Mouse (Mus musculus) megakaryocyte, embryonic 14.5 days (primary cell): ENCODE results near the gene Eif3k. TPM values are rescaled to one million over a fixed set of nuclear protein-coding genes. Genes with fewer than 3 reads are reported as not detected.
A peak's percentile ranks its signal among the peaks of the same experiment; 100 is the strongest.

Experiments
- H3K27me3 ChIP-seq: replicated peaks from 2 replicates; pipeline ENCODE3; 2012; ENCODE audit warnings: inconsistent platforms
- H3K36me3 ChIP-seq: replicated peaks from 2 replicates; pipeline ENCODE3; 2012; ENCODE audit warnings: low read length, inconsistent platforms, mixed read lengths
- H3K4me1 ChIP-seq: 2 replicates; pipeline ENCODE4 v1.6.1; 2012; ENCODE audit warnings: inconsistent platforms
- H3K4me3 ChIP-seq: replicated peaks from 2 replicates; pipeline ENCODE3; 2012; ENCODE audit warnings: moderate library complexity, mild to moderate bottlenecking, inconsistent platforms
- H3K9me3 ChIP-seq: 2 replicates; pipeline ENCODE4 v1.6.1; 2012; ENCODE audit warnings: inconsistent platforms
- FLI1 ChIP-seq: IDR thresholded peaks from 2 replicates; pipeline ENCODE4 v1.6.1; 2012; ENCODE audit warnings: low read length, inconsistent platforms, mixed read lengths
- GATA1 ChIP-seq: IDR thresholded peaks from 3 replicates; pipeline ENCODE4 v1.6.1; 2012; ENCODE audit warnings: mixed read lengths, low read length, inconsistent platforms, borderline replicate concordance
- polyA plus RNA-seq: library from polyadenylated mRNA; stranded (reverse); fragments of >175 nt; gene quantifications from 2 replicates; pipeline ENCODE4 v1.2.3, GENCODE M21; 2012; ENCODE audit warnings: low replicate concordance; ENCODE audit not compliant: insufficient read depth

The Eif3k gene
- polyA plus RNA-seq, 1 experiment: 185 TPM

- Histone ChIP-seq H3K36me3 (peaks cover 78% of the 10 kb centered on the region), H3K4me1 (peaks cover 99% of the 10 kb centered on the region)
Observed at GRCm38 (mm10) chr7:28941542-28941941, 40.1 kb downstream of the Eif3k start.

GRCm38 (mm10) chr7:28941129-28941528 lies 40.5 kb downstream of the Eif3k start:
- no peaks in the 10 kb centered on the region for H3K9me3 ChIP-seq
- no peaks in the 10 kb centered on the region for H3K27me3 ChIP-seq
- no peak overlapping the region for H3K4me3 ChIP-seq
- H3K36me3 ChIP-seq: peaks cover 78% of the 10 kb centered on the region
- peaks cover 99% of the 10 kb centered on the region for H3K4me1 ChIP-seq
- TF ChIP-seq FLI1 (no peak), GATA1 (no peak)

More at GRCm38 (mm10) chr7:28941542-28941941, 40.1 kb downstream of the Eif3k start:
- TF ChIP-seq FLI1: no peak
- TF ChIP-seq GATA1: no peak
- H3K27me3 ChIP-seq: no peaks in the 10 kb centered on the region
- H3K9me3 ChIP-seq: no peaks in the 10 kb centered on the region
- no peak overlapping the region for H3K4me3 ChIP-seq

DNA sequence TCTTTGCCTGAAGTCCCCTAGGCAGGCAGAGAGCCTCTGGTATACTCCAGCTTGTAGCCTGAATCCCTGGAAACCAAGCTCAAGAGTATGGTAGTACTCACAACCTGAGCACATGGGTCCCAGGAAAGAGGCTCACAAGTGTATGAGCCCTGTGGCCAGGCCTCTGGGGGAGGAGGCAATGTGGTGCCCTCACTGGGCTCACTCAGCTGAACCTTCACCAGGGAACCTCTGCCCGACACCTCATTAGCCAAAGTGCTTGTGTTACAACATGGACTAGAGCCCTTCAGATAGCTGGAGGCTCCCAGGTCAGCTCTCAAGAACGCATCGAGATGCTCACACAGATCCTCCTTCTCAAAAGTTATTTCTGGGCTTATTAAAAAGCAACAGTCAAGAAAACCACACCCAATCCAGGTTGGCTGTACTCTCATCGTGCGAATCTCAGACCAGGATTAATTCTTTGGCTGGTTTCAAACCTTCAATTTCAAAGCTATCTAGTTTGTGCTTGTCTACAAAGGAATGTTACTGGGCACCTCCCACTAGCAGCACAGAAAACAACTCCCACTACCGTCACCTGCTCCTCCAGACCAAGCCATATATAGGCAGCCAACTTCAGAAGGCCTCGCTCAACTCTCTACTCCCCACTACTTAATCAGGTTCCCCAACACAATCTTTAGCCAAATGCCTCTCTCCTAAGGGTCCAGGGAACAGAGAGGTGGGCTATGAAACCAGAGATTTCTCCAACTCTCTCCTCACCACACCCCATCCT lies 42.1 kb downstream of the Eif3k start:
- Histone ChIP-seq H3K27me3 (no peaks in the 10 kb centered on the region), H3K4me1 (peaks cover 99% of the 10 kb centered on the region), H3K4me3 (no peak overlapping the region), H3K9me3 (no peaks in the 10 kb centered on the region), H3K36me3 (peaks cover 83% of the 10 kb centered on the region)
- TF ChIP-seq FLI1: no peak
- no peak for TF ChIP-seq GATA1

GRCm38 (mm10) chr7:28938654-28939053 lies 43.0 kb downstream of the Eif3k start:
- Histone ChIP-seq H3K4me1 (peaks cover 99% of the 10 kb centered on the region), H3K27me3 (no peaks in the 10 kb centered on the region), H3K9me3 (no peaks in the 10 kb centered on the region), H3K4me3 (peak overlapping the region; percentile 24), H3K36me3 (peaks cover 89% of the 10 kb centered on the region)
- no peak for TF ChIP-seq FLI1

DNA sequence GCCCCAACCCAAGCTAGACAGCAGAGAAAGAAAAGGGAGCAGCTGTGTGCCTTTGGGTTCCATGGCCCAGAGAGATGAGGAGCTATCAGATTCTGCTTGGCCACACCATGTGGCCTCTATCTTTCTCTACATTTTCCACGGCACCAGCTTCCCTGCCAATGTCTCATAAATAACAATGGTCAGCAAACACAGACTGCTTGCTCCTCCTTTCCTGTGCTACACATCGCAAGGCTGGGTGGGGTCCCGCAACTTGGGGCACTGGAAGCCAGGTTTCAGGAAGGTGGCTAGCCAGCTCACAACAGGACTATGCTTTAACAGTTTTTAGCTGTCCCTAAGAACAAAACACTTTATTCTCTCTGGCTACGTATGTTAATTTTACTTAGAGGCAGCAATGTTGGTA lies 44.9 kb downstream of the Eif3k start:
- Histone ChIP-seq H3K36me3 (peaks cover 84% of the 10 kb centered on the region), H3K9me3 (no peaks in the 10 kb centered on the region), H3K27me3 (no peaks in the 10 kb centered on the region), H3K4me3 (no peak overlapping the region), H3K4me1 (peaks cover 97% of the 10 kb centered on the region)
- TF ChIP-seq FLI1: no peak
- no peak for TF ChIP-seq GATA1

DNA sequence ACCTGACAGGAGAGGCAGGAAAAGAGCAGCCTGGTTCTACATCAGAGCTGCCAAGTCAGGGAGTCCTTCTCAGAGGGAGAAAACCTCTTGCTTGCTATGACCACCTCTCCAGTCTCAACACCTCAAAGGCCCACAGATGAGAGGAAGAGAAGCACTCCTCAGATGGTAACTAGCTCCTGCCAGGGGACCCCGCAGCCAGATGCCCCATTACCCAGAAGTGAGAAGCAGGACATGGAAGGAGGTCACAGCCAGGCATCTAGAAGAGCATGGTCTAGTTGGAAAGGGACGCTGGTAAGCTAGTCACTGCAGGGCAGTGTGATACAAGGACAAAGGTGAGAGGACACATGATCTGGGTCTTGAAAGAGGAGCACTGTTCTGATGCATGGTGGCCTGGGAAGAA lies 47.8 kb downstream of the Eif3k start:
- no peaks in the 10 kb centered on the region for H3K27me3 ChIP-seq
- peaks cover 85% of the 10 kb centered on the region for H3K36me3 ChIP-seq
- H3K4me1 ChIP-seq: peaks cover 97% of the 10 kb centered on the region
- TF ChIP-seq GATA1 (no peak), FLI1 (no peak)
- no peaks in the 10 kb centered on the region for H3K9me3 ChIP-seq
- peak overlapping the region; percentile 7 for H3K4me3 ChIP-seq

DNA sequence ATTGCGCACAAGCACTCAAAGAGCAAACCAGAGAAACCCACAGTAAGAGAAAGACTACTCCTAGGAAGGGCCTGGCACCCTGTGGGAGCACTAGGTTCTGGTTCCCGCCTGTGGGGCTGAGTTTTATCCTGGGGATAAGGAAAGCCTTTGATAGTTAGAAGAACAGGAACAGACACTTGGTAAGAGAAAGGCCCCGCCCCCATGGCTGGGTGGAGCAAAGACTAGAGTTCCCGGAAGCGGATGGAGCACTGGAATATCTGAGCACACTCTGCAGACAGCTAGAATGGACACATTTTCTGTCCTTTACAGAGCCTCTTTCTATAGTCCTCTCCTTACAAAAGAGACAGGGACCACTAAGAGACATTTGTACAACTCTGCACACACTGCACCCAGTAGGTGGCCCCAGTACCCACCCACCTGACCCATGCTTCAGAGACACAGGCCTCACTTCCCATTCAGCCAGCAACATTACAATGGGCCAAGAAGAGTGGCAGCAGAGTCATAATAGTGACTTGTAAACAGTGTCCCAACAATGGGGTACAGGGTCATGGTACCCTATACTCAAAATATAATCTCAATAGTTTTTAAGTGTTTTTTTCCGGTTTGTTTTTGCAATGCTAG lies 49.1 kb downstream of the Eif3k start:
- Histone ChIP-seq H3K9me3 (no peaks in the 10 kb centered on the region), H3K27me3 (no peaks in the 10 kb centered on the region), H3K36me3 (peaks cover 87% of the 10 kb centered on the region), H3K4me1 (peaks cover 97% of the 10 kb centered on the region), H3K4me3 (peak overlapping the region; percentile 70)
- TF ChIP-seq GATA1 (no peak), FLI1 (no peak)

GRCm38 (mm10) chr7:28931695-28932039 lies 50.0 kb downstream of the Eif3k start:
- H3K4me1 ChIP-seq: peaks cover 96% of the 10 kb centered on the region
- no peaks in the 10 kb centered on the region for H3K27me3 ChIP-seq
- no peak overlapping the region for H3K4me3 ChIP-seq
- no peaks in the 10 kb centered on the region for H3K9me3 ChIP-seq
- H3K36me3 ChIP-seq: peaks cover 84% of the 10 kb centered on the region
- TF ChIP-seq FLI1 (no peak), GATA1 (no peak)

GRCm38 (mm10) chr7:28931032-28931694 lies 50.5 kb downstream of the Eif3k start:
- peaks cover 96% of the 10 kb centered on the region for H3K4me1 ChIP-seq
- TF ChIP-seq FLI1: no peak
- TF ChIP-seq GATA1: no peak
- peaks cover 84% of the 10 kb centered on the region for H3K36me3 ChIP-seq
- H3K9me3 ChIP-seq: no peaks in the 10 kb centered on the region
- H3K4me3 ChIP-seq: no peak overlapping the region
- no peaks in the 10 kb centered on the region for H3K27me3 ChIP-seq
